Mouse (Mus musculus) cerebellum, adult 8-10 months (tissue): ENCODE measurements around the gene Kmt5a.
"Not testable (repeated sequence)": the region's sequence is repeated elsewhere in the genome, so short reads cannot be mapped to it uniquely, and the experiment has no call there.

Experiments used
- DNase-seq: peaks from one replicate; pipeline ENCODE4 v3.0.0; 2022

Kmt5a gene

GRCm38 (mm10) chr5:124446301-124446881 lies 6.7 kb downstream of the Kmt5a start:
- peak; percentile 35 for DNase-seq

DNA sequence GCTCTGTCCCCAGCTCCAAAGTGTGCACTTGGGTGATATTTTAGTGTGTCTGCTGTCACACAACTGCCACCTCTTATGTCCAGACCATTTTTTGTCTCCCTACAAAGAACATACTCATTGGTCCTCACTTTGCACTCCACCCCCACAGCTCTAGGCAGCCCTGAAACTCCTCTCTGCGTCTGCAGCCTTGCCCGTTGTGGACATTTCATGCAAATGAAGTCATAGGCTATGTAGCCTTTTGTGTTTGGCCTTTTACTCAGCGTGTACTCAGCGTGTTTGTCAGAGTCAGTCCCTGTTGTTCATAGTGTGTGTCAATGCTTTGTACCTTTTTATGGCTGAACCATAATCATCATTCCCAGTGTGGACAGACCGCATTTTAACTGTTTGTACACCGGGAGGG lies 9.8 kb downstream of the Kmt5a start:
- no peak for DNase-seq

DNA sequence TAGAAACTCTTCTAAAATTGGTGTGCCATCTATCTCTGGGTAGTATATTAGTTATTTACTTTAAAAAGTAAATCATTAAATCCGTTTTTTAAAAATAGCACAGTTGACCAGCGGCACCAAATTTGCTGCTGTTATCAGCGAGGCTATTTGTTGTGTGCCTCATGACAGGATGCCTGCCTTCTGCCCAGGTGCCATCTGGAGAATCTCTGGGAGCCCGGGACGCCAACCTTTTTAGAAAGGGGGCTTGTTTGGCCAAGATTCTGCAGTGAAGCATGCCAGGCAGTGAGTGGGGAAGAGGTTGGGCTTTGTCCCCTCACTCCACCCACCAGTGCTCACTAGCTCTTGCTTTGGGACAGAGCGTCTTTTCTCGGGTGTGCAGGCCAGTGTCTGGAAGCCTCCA lies 10.3 kb downstream of the Kmt5a start:
- DNase-seq: no peak

DNA sequence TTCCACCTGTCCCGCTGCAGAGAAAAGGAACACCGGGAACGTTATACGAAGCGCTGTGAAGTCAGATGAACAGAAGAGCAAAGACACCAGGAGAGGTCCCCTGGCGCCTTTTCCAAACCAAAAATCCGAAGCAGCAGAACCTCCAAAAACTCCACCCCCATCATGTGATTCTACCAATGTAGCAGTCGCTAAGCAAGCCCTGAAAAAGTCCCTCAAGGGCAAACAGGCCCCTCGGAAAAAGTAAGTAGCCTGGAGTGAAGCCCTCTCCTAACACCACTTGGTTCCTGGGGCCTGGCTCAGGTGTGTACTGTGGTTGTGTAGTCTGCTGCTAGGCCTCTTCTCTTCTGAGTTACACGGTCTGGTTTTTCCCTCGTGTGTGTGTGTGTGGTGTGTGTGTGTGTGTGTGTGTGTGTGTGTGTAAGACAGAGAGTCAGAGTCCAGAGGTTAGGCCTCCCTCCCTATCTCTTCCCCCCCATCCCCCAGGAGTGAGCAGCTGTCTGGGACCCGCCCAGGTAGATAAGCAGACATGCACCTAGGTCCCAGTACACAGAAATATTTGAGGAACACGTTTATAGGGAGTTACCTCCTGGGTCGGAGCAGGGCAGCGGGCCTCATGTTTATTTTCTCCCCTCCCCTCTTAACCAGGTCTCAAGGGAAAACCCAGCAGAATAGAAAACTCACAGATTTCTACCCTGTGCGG lies 11.1 kb downstream of the Kmt5a start:
- no peak for DNase-seq

GRCm38 (mm10) chr5:124452494-124453228 lies 12.9 kb downstream of the Kmt5a start:
- DNase-seq: no peak

- peak; percentile 61 for DNase-seq
Observed at GRCm38 (mm10) chr5:124453339-124454081, 13.8 kb downstream of the Kmt5a start.

DNA sequence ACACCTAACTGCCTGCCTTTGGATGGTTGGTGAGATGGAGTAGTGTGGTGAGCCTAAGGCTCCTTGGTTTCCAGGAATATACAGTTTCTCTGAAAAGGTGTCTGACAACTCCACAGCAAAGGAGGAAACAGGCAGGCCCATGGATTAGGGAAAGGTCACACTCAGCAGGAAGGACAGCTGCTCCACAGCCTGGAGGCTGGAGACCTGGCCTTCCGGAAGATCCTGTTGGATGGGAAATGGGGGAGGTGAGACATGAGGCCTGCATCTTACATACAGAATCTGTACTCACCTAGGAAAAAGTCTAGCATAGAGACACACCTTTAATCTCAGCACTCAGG lies 14.3 kb downstream of the Kmt5a start:
- no peak for DNase-seq

GRCm38 (mm10) chr5:124456762-124457161 lies 17.0 kb downstream of the Kmt5a start:
- DNase-seq: no peak

DNA sequence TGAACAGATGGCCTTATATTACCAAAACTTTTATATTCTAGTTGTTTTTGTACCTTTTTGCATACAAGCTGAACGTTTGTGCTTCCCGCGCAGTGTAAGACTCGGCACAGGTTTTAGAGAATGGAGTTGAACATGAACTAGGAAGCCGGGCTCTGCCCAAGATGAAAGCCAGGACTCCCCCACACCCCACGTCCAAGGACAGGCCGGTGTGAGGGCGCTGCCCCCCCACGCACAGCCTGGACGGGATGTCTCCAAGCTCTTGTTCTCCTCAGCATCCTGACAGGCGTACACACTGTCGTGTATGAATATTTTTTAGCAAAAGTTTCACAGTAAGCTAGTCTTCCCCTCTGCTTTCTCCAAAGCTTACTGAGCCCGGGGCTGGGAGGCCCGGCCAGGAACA lies 21.2 kb downstream of the Kmt5a start:
- not testable (repeated sequence) for DNase-seq

DNA sequence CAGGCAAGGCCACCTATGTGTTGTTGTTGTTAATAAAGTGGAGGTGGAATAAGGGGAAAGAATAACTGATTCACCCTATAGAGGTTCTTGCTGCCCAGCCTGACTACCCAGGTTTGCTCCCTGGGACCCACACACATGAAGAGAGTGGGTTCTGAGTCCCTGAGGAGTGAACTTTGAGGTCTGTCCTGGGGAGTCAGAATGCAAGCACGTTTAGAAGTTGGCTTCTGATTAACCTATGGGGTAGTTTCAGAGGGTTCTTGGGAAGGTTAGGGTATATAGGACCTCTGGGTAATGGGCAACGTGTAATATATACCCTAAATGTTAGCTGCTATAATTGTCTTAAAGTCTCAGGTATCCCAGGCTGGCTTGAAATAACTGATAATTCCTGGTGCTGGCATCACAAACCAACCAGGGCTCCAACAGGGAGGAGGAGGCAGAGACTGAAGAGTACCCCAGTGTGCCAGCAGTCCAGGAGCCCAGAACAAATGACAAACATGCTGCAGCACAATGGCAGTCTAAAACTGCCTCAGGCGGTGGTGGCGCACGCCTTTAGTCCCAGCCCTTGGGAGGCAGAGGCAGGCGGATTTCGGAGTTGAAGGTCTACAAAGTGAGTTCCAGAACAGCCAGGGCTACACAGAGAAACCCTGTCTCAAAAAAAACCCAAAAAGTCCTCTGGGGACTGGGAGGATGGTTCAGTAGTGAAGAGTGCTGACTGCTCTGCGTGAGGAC lies 22.7 kb downstream of the Kmt5a start:
- DNase-seq: no peak

- DNase-seq: no peak
Observed at GRCm38 (mm10) chr5:124463462-124463861, 23.7 kb downstream of the Kmt5a start.

DNA sequence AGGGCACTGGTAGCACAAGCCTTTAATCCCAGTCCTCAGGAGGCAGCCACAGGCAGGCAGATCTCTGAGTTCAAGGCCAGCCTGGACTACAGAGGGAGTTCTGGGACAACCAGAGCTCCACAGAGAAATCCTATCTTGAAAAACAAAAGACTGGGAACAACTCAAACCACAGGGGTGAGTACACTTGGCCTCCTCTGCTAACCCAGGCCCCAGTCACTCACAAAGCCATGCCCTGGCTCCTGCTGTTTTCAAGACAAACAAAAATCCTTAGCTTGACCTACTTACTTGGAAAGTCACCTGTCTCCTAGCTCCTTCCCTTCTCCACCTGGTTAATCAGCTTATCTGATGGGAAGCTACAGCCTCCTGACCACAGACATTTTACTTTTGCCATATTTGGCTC lies 25.2 kb downstream of the Kmt5a start:
- DNase-seq: no peak

DNA sequence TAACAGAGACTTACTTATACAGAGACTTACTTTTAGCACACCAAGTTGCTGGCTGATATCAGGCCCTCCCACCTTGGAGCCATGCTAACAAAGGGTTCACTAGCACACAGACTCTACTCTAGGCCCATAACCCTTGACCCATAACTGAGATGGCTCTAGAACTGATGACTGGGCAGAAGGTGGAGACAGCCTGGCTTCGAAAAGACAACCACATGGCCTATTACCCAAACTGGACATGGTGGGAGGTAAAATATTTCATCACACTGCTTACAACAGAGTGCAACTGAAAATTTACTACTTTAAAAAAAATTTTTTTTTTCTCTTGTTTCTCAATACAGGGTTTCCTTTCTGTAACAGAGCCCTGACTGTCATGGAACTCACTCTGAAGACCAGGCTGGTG lies 28.0 kb downstream of the Kmt5a start:
- DNase-seq: no peak

DNA sequence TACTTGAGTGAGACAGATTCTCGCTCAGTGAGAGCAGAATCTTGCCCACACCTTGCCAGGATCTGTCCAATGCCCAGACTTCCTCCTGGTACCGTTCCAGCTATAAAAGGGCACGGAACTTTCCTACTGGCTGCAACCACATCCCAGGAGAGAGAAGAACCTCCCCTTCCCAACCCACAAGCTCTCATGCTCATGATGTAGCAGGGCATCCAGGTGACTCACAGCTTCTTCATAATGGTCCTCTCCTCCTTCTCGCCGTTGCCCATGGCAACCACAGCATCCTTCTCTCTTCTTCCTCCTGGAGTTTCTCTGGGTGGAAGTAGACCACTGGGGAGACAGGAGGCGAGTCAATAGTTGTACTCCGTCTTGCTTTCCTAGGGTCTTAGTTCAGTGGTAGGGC lies 28.6 kb downstream of the Kmt5a start:
- no peak for DNase-seq

DNA sequence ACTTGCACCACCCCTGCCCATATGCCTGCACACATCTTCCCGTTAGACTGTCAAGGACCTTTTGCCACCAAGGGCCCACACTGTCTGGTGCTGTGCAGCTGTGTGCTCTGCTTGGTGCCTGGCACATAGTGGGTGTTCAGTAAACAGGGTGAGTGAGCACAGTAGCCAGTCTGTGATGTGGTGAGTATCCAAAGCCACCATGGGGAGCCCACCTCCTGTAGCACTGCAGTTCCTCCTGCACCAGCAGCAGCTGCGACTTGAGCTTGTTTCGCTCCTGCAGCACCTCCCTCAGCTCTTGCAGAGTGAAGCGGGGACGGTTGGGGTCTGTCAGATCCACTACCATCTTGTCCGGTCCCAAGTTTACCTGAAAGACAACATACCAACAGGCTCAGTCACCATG lies 29.8 kb downstream of the Kmt5a start:
- no peak for DNase-seq

- no peak for DNase-seq
Observed at GRCm38 (mm10) chr5:124470591-124471171, 31.0 kb downstream of the Kmt5a start.

GRCm38 (mm10) chr5:124478873-124479204 lies 39.1 kb downstream of the Kmt5a start:
- no peak for DNase-seq

- no peak for DNase-seq
Observed at GRCm38 (mm10) chr5:124480119-124480518, 40.4 kb downstream of the Kmt5a start.

- DNase-seq: no peak
Observed at GRCm38 (mm10) chr5:124481714-124482113, 42.0 kb downstream of the Kmt5a start.

GRCm38 (mm10) chr5:124482436-124482965 lies 42.8 kb downstream of the Kmt5a start:
- peak; percentile 38 for DNase-seq

GRCm38 (mm10) chr5:124482966-124483654 lies 43.4 kb downstream of the Kmt5a start, which contains the start of gene Snrnp35:
TSS of gene Snrnp35 (plus strand) at chr5:124483134.
- peak; percentile 89 for DNase-seq
